Mouse (Mus musculus) MEL (cell line): ENCODE data around the gene Kif11. TPM values are rescaled to one million over a fixed set of nuclear protein-coding genes. Genes with fewer than 3 reads are reported as not detected.
A peak's percentile ranks its signal among the peaks of the same experiment; 100 is the strongest.

Experiments used
- DNase-seq: peaks from one replicate; pipeline ENCODE4 v3.0.0; 2011; ENCODE audit warnings: low read depth, low spot score
- H3K27ac ChIP-seq: 2 replicates; pipeline ENCODE4 v1.5.1; 2012; ENCODE audit warnings: low read depth, mild to moderate bottlenecking, control low read depth, low read length, moderate library complexity; ENCODE audit not compliant: control insufficient read depth
- H3K27me3 ChIP-seq, 2 experiments: fragments of 150-350 bp in 1 of 2; sonication (generic) in 1 of 2; 2 replicates each; pipeline ENCODE4 v1.6.1; 2012; ENCODE audit warnings: low read length in 2 of 2, mild to moderate bottlenecking in 2 of 2, improper control_type of control experiment in 1 of 2, moderate library complexity in 1 of 2; ENCODE audit not compliant: insufficient read depth in 2 of 2, control insufficient read depth in 1 of 2
- H3K36me3 ChIP-seq, 2 experiments: 2 replicates each; pipeline ENCODE4 v1.6.1; 2012 to 2014; ENCODE audit warnings: low read length in 2 of 2, improper control_type of control experiment in 1 of 2, inconsistent platforms in 1 of 2, mild to moderate bottlenecking in 1 of 2; ENCODE audit not compliant: insufficient read depth in 2 of 2, control insufficient read depth in 1 of 2
- H3K4me1 ChIP-seq, 2 experiments: fragments of 150-350 bp in 1 of 2; sonication (generic) in 1 of 2; 2 replicates each; pipeline ENCODE4 v1.6.1; 2012; ENCODE audit warnings: low read length in 2 of 2, improper control_type of control experiment in 1 of 2, mild to moderate bottlenecking in 1 of 2; ENCODE audit not compliant: insufficient read depth in 2 of 2, control insufficient read depth in 1 of 2
- H3K4me3 ChIP-seq, 2 experiments: fragments of 150-350 bp in 1 of 2; sonication (generic) in 1 of 2; 2 replicates each; pipeline ENCODE4 v1.5.1; 2012; ENCODE audit warnings: low read depth in 2 of 2, low read length in 2 of 2, mild to moderate bottlenecking in 2 of 2, moderate library complexity in 2 of 2, control low read depth in 1 of 2, improper control_type of control experiment in 1 of 2; ENCODE audit not compliant: control insufficient read depth in 1 of 2, insufficient read depth in 1 of 2
- H3K79me2 ChIP-seq: 2 replicates; pipeline ENCODE4 v1.6.1; 2012; ENCODE audit warnings: mild to moderate bottlenecking, low read length, moderate library complexity; ENCODE audit not compliant: control insufficient read depth, poor library complexity, insufficient read depth
- H3K9ac ChIP-seq: 2 replicates; pipeline ENCODE4 v1.6.1; 2012; ENCODE audit warnings: low read depth, mild to moderate bottlenecking, control low read depth, low read length, moderate library complexity; ENCODE audit not compliant: control insufficient read depth, poor library complexity, severe bottlenecking
- H3K9me3 ChIP-seq: fragments of 150-350 bp; sonication (generic); replicated peaks from 2 replicates; pipeline ENCODE4 v1.6.1; 2012; ENCODE audit warnings: mild to moderate bottlenecking, low read length, improper control_type of control experiment, moderate library complexity; ENCODE audit not compliant: insufficient read depth
- BHLHE40 ChIP-seq: IDR thresholded peaks from 2 replicates; pipeline ENCODE4 v1.6.1; 2012; ENCODE audit warnings: low read depth, mild to moderate bottlenecking, inconsistent platforms, low read length, improper control_type of control experiment, borderline replicate concordance
- CHD2 ChIP-seq: IDR thresholded peaks from 2 replicates; pipeline ENCODE4 v1.6.1; 2011; ENCODE audit warnings: low read length, improper control_type of control experiment
- ELF1 ChIP-seq: IDR thresholded peaks from 2 replicates; pipeline ENCODE4 v1.6.1; 2014; ENCODE audit warnings: low read depth, mild to moderate bottlenecking, inconsistent platforms, low read length, improper control_type of control experiment, moderate library complexity
- EP300 ChIP-seq, 2 experiments: IDR thresholded peaks; 2 replicates each; pipeline ENCODE4 v1.6.1; 2011; ENCODE audit warnings: improper control_type of control experiment in 2 of 2, low read length in 2 of 2, low read depth in 1 of 2, mild to moderate bottlenecking in 1 of 2
- ETS1 ChIP-seq: IDR thresholded peaks from 2 replicates; pipeline ENCODE4 v1.6.1; 2012; ENCODE audit warnings: low read depth, mild to moderate bottlenecking, inconsistent platforms, low read length, improper control_type of control experiment, moderate library complexity
- GATA1 ChIP-seq: IDR thresholded peaks from 2 replicates; pipeline ENCODE4 v1.6.1; 2011; ENCODE audit warnings: low read depth, low read length, improper control_type of control experiment
- HCFC1 ChIP-seq: IDR thresholded peaks from 2 replicates; pipeline ENCODE4 v1.6.1; 2012; ENCODE audit warnings: low read depth, mild to moderate bottlenecking, inconsistent platforms, low read length, improper control_type of control experiment, moderate library complexity
- JUND ChIP-seq: IDR thresholded peaks from 2 replicates; pipeline ENCODE4 v1.6.1; 2011; ENCODE audit warnings: low read depth, mild to moderate bottlenecking, improper control_type of control experiment, low read length
- KAT2A ChIP-seq: conservative IDR thresholded peaks from 2 replicates; pipeline ENCODE4 v1.6.1; 2012; ENCODE audit warnings: low read depth, low read length, improper control_type of control experiment, inconsistent platforms
- MAFK ChIP-seq: IDR thresholded peaks from 2 replicates; pipeline ENCODE4 v1.6.1; 2011; ENCODE audit warnings: low read depth, mild to moderate bottlenecking, low read length, improper control_type of control experiment, borderline replicate concordance
- MAX ChIP-seq: IDR thresholded peaks from 2 replicates; pipeline ENCODE4 v1.6.1; 2011; ENCODE audit warnings: low read length, improper control_type of control experiment
- MEF2A ChIP-seq: IDR thresholded peaks from 2 replicates; pipeline ENCODE4 v1.6.1; 2014; ENCODE audit warnings: low read depth, mild to moderate bottlenecking, inconsistent platforms, low read length, improper control_type of control experiment; ENCODE audit not compliant: poor library complexity, insufficient replicate concordance, severe bottlenecking; ENCODE audit errors: extremely low read depth
- MXI1 ChIP-seq: IDR thresholded peaks from 2 replicates; pipeline ENCODE4 v1.6.1; 2011; ENCODE audit warnings: mild to moderate bottlenecking, low read depth, low read length, improper control_type of control experiment
- MYB ChIP-seq: IDR thresholded peaks from 2 replicates; pipeline ENCODE4 v1.6.1; 2011; ENCODE audit warnings: mild to moderate bottlenecking, low read depth, low read length, improper control_type of control experiment
- MYC ChIP-seq: IDR thresholded peaks from 2 replicates; pipeline ENCODE4 v1.6.1; 2011; ENCODE audit warnings: low read depth, mild to moderate bottlenecking, low read length, improper control_type of control experiment, moderate library complexity
- POLR2A ChIP-seq, 2 experiments: IDR thresholded peaks; 2 replicates each; pipeline ENCODE4 v1.6.1; 2011 to 2012; ENCODE audit warnings: low read length in 2 of 2, mild to moderate bottlenecking in 2 of 2, control low read depth in 1 of 2, improper control_type of control experiment in 1 of 2, low read depth in 1 of 2, moderate library complexity in 1 of 2; ENCODE audit not compliant: control insufficient read depth in 1 of 2, insufficient read depth in 1 of 2, poor library complexity in 1 of 2
- POLR2AphosphoS2 ChIP-seq: IDR thresholded peaks from 2 replicates; pipeline ENCODE4 v1.6.1; 2011; ENCODE audit warnings: low read length, improper control_type of control experiment
- POLR2AphosphoS5 ChIP-seq: IDR thresholded peaks from 2 replicates; pipeline ENCODE4 v1.6.1; 2012; ENCODE audit warnings: low read depth, borderline replicate concordance, mild to moderate bottlenecking, inconsistent platforms, low read length, moderate library complexity, mixed read lengths
- RAD21 ChIP-seq: IDR thresholded peaks from 2 replicates; pipeline ENCODE4 v1.6.1; 2011; ENCODE audit warnings: mild to moderate bottlenecking, low read depth, low read length, improper control_type of control experiment
- RCOR1 ChIP-seq: IDR thresholded peaks from 2 replicates; pipeline ENCODE4 v1.6.1; 2012; ENCODE audit warnings: low read depth, mild to moderate bottlenecking, inconsistent platforms, low read length, improper control_type of control experiment
- TAL1 ChIP-seq: IDR thresholded peaks from 2 replicates; pipeline ENCODE4 v1.6.1; 2012; ENCODE audit warnings: mild to moderate bottlenecking, inconsistent platforms, low read length, moderate library complexity, mixed read lengths
- TCF12 ChIP-seq: IDR thresholded peaks from 2 replicates; pipeline ENCODE4 v1.6.1; 2014; ENCODE audit warnings: low read depth, mild to moderate bottlenecking, inconsistent platforms, low read length, improper control_type of control experiment, moderate library complexity
- UBTF ChIP-seq: IDR thresholded peaks from 2 replicates; pipeline ENCODE4 v1.6.1; 2012; ENCODE audit warnings: low read depth, mild to moderate bottlenecking, inconsistent platforms, low read length, improper control_type of control experiment, moderate library complexity, borderline replicate concordance; ENCODE audit not compliant: insufficient read depth
- ZC3H11A ChIP-seq: IDR thresholded peaks from 2 replicates; pipeline ENCODE4 v1.6.1; 2012; ENCODE audit warnings: low read depth, mild to moderate bottlenecking, inconsistent platforms, low read length, improper control_type of control experiment
- ZMIZ1 ChIP-seq: IDR thresholded peaks from 2 replicates; pipeline ENCODE4 v1.6.1; 2012; ENCODE audit warnings: low read depth, mild to moderate bottlenecking, inconsistent platforms, low read length, improper control_type of control experiment, moderate library complexity
- ZNF384 ChIP-seq: IDR thresholded peaks from 2 replicates; pipeline ENCODE4 v1.6.1; 2012; ENCODE audit warnings: low read depth, mild to moderate bottlenecking, inconsistent platforms, low read length, improper control_type of control experiment
- polyA plus RNA-seq, 2 experiments: library from polyadenylated mRNA; stranded (reverse) in 1 of 2; unstranded in 1 of 2; fragments of >175 nt in 1 of 2; fragments of >200 nt in 1 of 2; gene quantifications; 2 replicates each; pipeline versions ENCODE4 v1.2.1 to v1.2.4; 2012; ENCODE audit warnings: low replicate concordance in 2 of 2, low read depth in 1 of 2; ENCODE audit not compliant: insufficient read length in 2 of 2, insufficient read depth in 1 of 2, missing spikeins in 1 of 2
- total RNA-seq: library from RNA; depleted of rRNA; stranded (reverse); fragments of 300-350 nt; gene quantifications from 2 replicates; pipeline ENCODE4 v1.2.3, GENCODE M21; 2012

Gene Kif11
- total and polyA plus RNA-seq, 3 experiments: 44.8 to 50.5 (median 50.1) TPM

DNA sequence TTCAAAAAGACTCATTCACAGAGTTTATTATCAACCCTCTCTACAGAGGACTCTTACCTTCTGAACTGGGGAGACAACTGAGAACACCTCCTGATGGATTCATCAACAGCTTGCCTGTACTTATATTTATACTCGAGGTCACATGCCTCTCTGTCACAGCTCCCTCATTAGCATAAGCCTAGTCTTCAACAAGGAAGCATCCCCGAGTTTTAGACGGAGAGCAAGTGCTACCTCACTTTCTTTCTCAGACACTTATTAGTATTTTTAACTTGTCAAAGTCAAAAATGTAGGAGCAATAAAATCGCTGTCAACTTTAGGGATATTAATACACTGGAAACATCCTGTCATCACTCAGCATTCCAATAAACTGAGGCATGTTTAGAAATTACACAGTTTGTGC lies 38.5 kb upstream of the Kif11 start, which contains the start of gene Ide:
TSS of gene Ide (minus strand) at position 101 of the 400 bp plus-strand sequence.
- no peak for DNase-seq
- Histone ChIP-seq H3K27me3 (no peaks in the 10 kb centered on the region), H3K36me3 (peaks cover 0 to 19% of the 10 kb centered on the region in 2 experiments; a peak in 3 of 4 replicates), H3K27ac (no peak within 1 kb of the TSS), H3K9me3 (no peaks in the 10 kb centered on the region), H3K9ac (no peak within 1 kb of the TSS), H3K4me1 (peaks cover 15 to 17% of the 10 kb centered on the region in 2 experiments), H3K4me3 (no peak within 1 kb of the TSS), H3K79me2 (peaks cover 14% of the 10 kb centered on the region)
- TF ChIP-seq ZNF384 (no peak), RCOR1 (no peak), MXI1 (no peak), KAT2A (no peak), EP300 (IDR thresholded peaks at IDR 0.05; ENCODE audit: low read depth in 1 of 2, low read length in 2 of 2) (no peak), TAL1 (no peak), POLR2AphosphoS2 (no peak), MYB (no peak), ZMIZ1 (no peak), ELF1 (no peak), ETS1 (no peak), JUND (no peak), RAD21 (no peak), ZC3H11A (no peak), TCF12 (no peak), POLR2AphosphoS5 (no peak), UBTF (no peak), MAFK (no peak), MAX (no peak)

GRCm38 (mm10) chr19:37340495-37340894 lies 35.7 kb upstream of the Kif11 start:
- H3K9ac ChIP-seq: no peak overlapping the region
- peak; percentile 21 for DNase-seq
- peaks cover 3 to 7% of the 10 kb centered on the region in 2 experiments; a peak in 3 of 4 replicates for H3K4me1 ChIP-seq
- H3K79me2 ChIP-seq: peaks cover 21% of the 10 kb centered on the region
- no peak overlapping the region for H3K27ac ChIP-seq
- H3K9me3 ChIP-seq: no peaks in the 10 kb centered on the region
- peaks cover 2 to 4% of the 10 kb centered on the region in 2 experiments; a peak in 2 of 4 replicates for H3K36me3 ChIP-seq
- TF ChIP-seq RCOR1 (no peak), RAD21 (no peak), BHLHE40 (no peak), GATA1 (no peak), HCFC1 (no peak), MAX (no peak), UBTF (no peak), POLR2AphosphoS5 (no peak), MYC (no peak), MEF2A (no peak), EP300 (IDR thresholded peaks at IDR 0.05; ENCODE audit: low read depth in 1 of 2, low read length in 2 of 2) (no peak), POLR2A (IDR thresholded peaks at IDR 0.05; ENCODE audit: control insufficient read depth in 1 of 2, insufficient read depth in 1 of 2, low read depth in 1 of 2, low read length in 2 of 2, poor library complexity in 1 of 2) (no peak), KAT2A (no peak), TAL1 (no peak), MYB (no peak), MXI1 (no peak), CHD2 (no peak)
- no peak overlapping the region for H3K4me3 ChIP-seq
- H3K27me3 ChIP-seq: no peaks in the 10 kb centered on the region
